Mouse (Mus musculus) kidney, postnatal 10 days (tissue): Measurements from ENCODE around the gene Psat1.

Experiments
- DNase-seq: peaks from one replicate; pipeline ENCODE4 v3.0.0; 2021; ENCODE audit warnings: mixed read lengths

Gene Psat1

GRCm38 (mm10) chr19:15864129-15864528 is 83.0 kb downstream of the Psat1 start:
- DNase-seq = no peak

DNA sequence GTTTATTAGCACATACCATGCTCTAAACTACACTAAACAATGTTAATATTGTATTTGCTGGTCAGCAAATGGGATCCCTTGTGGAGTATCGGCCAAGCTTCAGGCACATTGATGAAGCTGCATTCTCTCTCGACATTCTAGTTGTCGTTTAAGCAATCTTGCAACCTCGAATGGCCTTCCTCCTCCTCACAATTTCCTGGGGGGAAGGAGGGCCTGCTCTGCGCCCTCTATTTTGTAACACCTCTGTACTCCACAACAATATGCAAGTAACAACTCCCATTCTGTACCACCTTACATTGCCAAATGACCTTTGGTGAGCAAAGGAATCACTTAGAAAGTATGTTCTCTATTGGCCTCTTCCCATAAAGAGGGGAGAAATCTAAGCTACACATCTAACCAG is 91.8 kb downstream of the Psat1 start:
- DNase-seq = no peak
